Mouse (Mus musculus) intestine, postnatal 0 days (tissue): ENCODE measurements around the gene Clip2. TPM values are rescaled to one million over a fixed set of nuclear protein-coding genes. Genes with fewer than 3 reads are reported as not detected.

Experiments used
- ATAC-seq: fragments of 200-750 bp; cut with Nextera tagmentation; 2 replicates; pipeline ENCODE4 v1.8.0; 2017; ENCODE audit warnings: mild to moderate bottlenecking, moderate TSS enrichment, moderate library complexity
- H3K27ac ChIP-seq: fragments of 300-500 bp; sonication (generic); 2 replicates; pipeline ENCODE4 v1.5.1; 2014; ENCODE audit warnings: mild to moderate bottlenecking, low read depth, low read length, moderate library complexity
- H3K27me3 ChIP-seq: fragments of 300-500 bp; sonication (generic); replicated peaks from 2 replicates; pipeline ENCODE4 v1.6.1; 2014; ENCODE audit warnings: low read length, mixed read lengths; ENCODE audit not compliant: control insufficient read depth, insufficient read depth
- H3K36me3 ChIP-seq: fragments of 300-500 bp; sonication (generic); 2 replicates; pipeline ENCODE4 v1.6.1; 2014; ENCODE audit warnings: mild to moderate bottlenecking, moderate library complexity; ENCODE audit not compliant: control insufficient read depth, insufficient read depth
- H3K4me1 ChIP-seq: fragments of 300-500 bp; sonication (generic); replicated peaks from 2 replicates; pipeline ENCODE4 v1.6.1; 2014; ENCODE audit warnings: antibody characterized with exemption, low read length, mixed read lengths; ENCODE audit not compliant: control insufficient read depth, insufficient read depth
- H3K4me2 ChIP-seq: fragments of 300-500 bp; sonication (generic); replicated peaks from 2 replicates; pipeline ENCODE4 v1.6.1; 2014; ENCODE audit warnings: low read depth, mild to moderate bottlenecking, moderate library complexity
- H3K4me3 ChIP-seq: fragments of 300-500 bp; sonication (generic); 2 replicates; pipeline ENCODE4 v1.5.1; 2014; ENCODE audit warnings: low read depth, low read length
- H3K9ac ChIP-seq: fragments of 300-500 bp; sonication (generic); 2 replicates; pipeline ENCODE4 v1.6.1; 2014; ENCODE audit warnings: mild to moderate bottlenecking, low read depth, low read length
- H3K9me3 ChIP-seq: fragments of 300-500 bp; sonication (generic); 2 replicates; pipeline ENCODE4 v1.6.1; 2016; ENCODE audit warnings: mixed run types; ENCODE audit not compliant: control insufficient read depth
- CTCF ChIP-seq: sonication (generic); IDR thresholded peaks from 2 replicates; pipeline ENCODE4 v1.5.1; 2016; ENCODE audit warnings: low read depth, mild to moderate bottlenecking, control low read depth, antibody characterized with exemption, moderate library complexity
- WGBS: fragments of 180-500 bp; shearing (Covaris S2); extraction: QIAGEN DNeasy Blood & Tissue Kit; methylation state at CpG from one replicate; pipeline ENCODE4 v1.1.7; 2014; 5-methylcytosine and 5-hydroxymethylcytosine counted together
- polyA plus RNA-seq: library from polyadenylated mRNA; unstranded; fragments of >200 nt; fragmentation: Nextera tagmentation; extraction: Ambion mirVana; gene quantifications from 2 replicates; pipeline ENCODE4 v1.2.1, GENCODE M21; 2015

Clip2 gene
- polyA plus RNA-seq, 1 experiment from 2014 or later: 2.6 TPM

DNA sequence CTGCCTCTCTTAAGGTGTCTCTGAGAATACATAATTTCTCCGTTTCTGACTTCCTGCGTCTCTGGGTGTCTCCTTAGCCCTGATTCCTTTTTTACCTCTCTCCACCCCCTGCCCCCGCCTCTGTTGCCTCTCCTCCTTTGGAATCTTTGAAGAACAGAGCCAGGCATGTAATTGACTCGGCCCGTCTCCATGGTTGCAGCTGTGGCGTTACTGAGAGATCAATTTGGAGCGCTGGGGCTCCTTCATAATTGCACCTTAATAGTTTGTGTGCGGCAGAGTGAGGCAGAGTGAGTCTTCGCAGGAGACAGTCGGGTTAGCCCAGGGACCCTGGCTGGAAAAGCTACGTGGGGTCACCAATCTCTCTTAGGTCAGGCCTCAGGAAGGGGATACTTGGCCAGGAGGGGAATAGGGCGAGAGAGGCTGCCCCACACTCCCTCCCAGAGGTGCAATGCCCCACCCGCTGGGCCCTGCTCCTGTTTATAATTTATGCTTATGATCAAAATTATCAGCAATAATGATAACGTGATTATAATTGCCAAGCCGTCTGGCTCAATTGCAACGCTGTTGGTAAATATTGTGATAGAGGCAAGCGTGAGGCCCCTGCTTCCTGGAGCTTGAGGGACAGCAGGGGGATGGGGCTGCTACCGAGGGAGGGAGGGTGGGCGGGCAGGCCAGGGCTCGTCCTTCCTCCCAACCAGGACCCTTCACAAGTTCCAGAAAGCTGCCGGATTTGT, 85.8 kb downstream of the Clip2 start:
- WGBS: 27% methylated on average over 21 of the region's 21 CpGs
- Histone ChIP-seq H3K9me3 (no peaks in the 10 kb centered on the region), H3K27ac (no peak overlapping the region), H3K4me2 (0 out of 2 replicates have a peak overlapping the region, but pooled peaks have one; percentile 13), H3K36me3 (no peaks in the 10 kb centered on the region), H3K4me3 (no peak overlapping the region), H3K27me3 (no peaks in the 10 kb centered on the region), H3K4me1 (no peaks in the 10 kb centered on the region), H3K9ac (no peak overlapping the region)
- no peak for TF ChIP-seq CTCF
- no peak for ATAC-seq

GRCm38 (mm10) chr5:134465197-134465596, 87.0 kb downstream of the Clip2 start:
- Histone ChIP-seq H3K27me3 (no peaks in the 10 kb centered on the region), H3K9me3 (no peaks in the 10 kb centered on the region), H3K4me2 (no peak overlapping the region), H3K4me1 (no peaks in the 10 kb centered on the region), H3K4me3 (no peak overlapping the region), H3K27ac (no peak overlapping the region), H3K36me3 (no peaks in the 10 kb centered on the region), H3K9ac (no peak overlapping the region)
- ATAC-seq: no peak
- TF ChIP-seq CTCF: no peak
- 63% methylated on average over 1 of the region's 1 CpGs for WGBS

DNA sequence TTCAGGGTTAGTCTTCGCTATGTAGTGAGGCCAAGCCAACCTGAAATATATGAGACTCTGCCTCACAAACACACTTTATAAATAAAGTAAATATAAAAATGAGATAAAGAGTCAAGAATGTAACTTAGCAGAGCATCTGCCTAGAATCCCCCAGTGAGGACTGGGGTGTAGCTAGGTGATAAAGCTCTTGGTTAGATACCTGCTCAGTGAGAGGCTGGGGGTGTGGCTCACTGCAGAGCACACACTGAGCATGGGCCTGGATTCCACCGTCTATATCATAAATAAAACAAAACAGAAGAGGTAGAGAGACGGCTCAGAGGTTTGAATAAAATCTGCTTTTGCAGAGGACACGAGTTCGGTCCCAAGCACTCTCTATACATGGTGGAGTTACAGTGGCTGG, 88.0 kb downstream of the Clip2 start:
- 71% methylated on average over 5 of the region's 5 CpGs for WGBS
- no peak for TF ChIP-seq CTCF
- no peaks in the 10 kb centered on the region for H3K36me3 ChIP-seq
- no peak for ATAC-seq
- no peaks in the 10 kb centered on the region for H3K4me1 ChIP-seq
- H3K27ac ChIP-seq: no peak overlapping the region
- no peak overlapping the region for H3K4me3 ChIP-seq
- no peak overlapping the region for H3K9ac ChIP-seq
- H3K9me3 ChIP-seq: no peaks in the 10 kb centered on the region
- H3K27me3 ChIP-seq: no peaks in the 10 kb centered on the region
- no peak overlapping the region for H3K4me2 ChIP-seq

- H3K9ac ChIP-seq: no peak overlapping the region
- H3K27ac ChIP-seq: no peak overlapping the region
- no peaks in the 10 kb centered on the region for H3K27me3 ChIP-seq
- no peak for TF ChIP-seq CTCF
- H3K4me3 ChIP-seq: no peak overlapping the region
- no peak for ATAC-seq
- 89% methylated on average over 8 of the region's 8 CpGs for whole genome bisulfite sequencing
- H3K9me3 ChIP-seq: no peaks in the 10 kb centered on the region
- no peak overlapping the region for H3K4me2 ChIP-seq
- H3K4me1 ChIP-seq: no peaks in the 10 kb centered on the region
- H3K36me3 ChIP-seq: no peaks in the 10 kb centered on the region
Measured at GRCm38 (mm10) chr5:134462731-134463130, 89.5 kb downstream of the Clip2 start.

- no peak overlapping the region for H3K9ac ChIP-seq
- no peak for TF ChIP-seq CTCF
- no peaks in the 10 kb centered on the region for H3K9me3 ChIP-seq
- 73% methylated on average over 2 of the region's 2 CpGs for WGBS
- no peaks in the 10 kb centered on the region for H3K27me3 ChIP-seq
- ATAC-seq: no peak
- H3K27ac ChIP-seq: no peak overlapping the region
- H3K4me1 ChIP-seq: no peaks in the 10 kb centered on the region
- H3K36me3 ChIP-seq: no peaks in the 10 kb centered on the region
- no peak overlapping the region for H3K4me2 ChIP-seq
- no peak overlapping the region for H3K4me3 ChIP-seq
Measured at GRCm38 (mm10) chr5:134462316-134462715, 89.9 kb downstream of the Clip2 start.

DNA sequence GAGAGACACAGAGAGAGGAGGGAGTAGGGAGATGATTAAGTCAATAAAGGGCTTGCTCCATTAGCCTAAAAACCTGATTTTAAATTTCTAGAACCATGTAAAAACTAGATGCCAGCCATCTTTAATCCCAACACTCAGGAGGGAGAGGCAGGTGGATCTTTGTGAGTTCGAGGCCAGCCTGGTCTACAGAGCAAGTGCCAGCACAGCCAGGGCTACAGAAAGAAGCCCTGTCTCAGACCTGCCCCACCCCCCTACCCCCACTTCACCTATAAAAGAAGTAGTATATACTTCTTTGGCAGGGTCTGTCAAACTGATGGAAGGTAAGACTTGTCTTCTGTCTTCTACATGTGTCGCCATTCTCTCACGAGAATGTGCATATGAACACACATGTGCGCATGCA, 91.7 kb downstream of the Clip2 start:
- Histone ChIP-seq H3K27ac (no peak overlapping the region), H3K4me1 (no peaks in the 10 kb centered on the region), H3K9ac (no peak overlapping the region), H3K4me3 (no peak overlapping the region), H3K9me3 (no peaks in the 10 kb centered on the region), H3K27me3 (no peaks in the 10 kb centered on the region), H3K4me2 (no peak overlapping the region), H3K36me3 (no peaks in the 10 kb centered on the region)
- WGBS: 97% methylated on average over 4 of the region's 4 CpGs
- no peak for TF ChIP-seq CTCF
- no peak for ATAC-seq
